Mouse (Mus musculus) midbrain, postnatal 0 days (tissue): ENCODE data around the gene Cdkn2d. TPM values are rescaled to one million over a fixed set of nuclear protein-coding genes. Genes with fewer than 3 reads are reported as not detected.
"Not testable (repeated sequence)": the region's sequence is repeated elsewhere in the genome, so short reads cannot be mapped to it uniquely, and the experiment has no call there.

Experiments
- ATAC-seq: fragments of 200-750 bp; cut with Nextera tagmentation; 2 replicates; pipeline ENCODE4 v1.8.0; 2017; ENCODE audit warnings: moderate number of reproducible peaks, mild to moderate bottlenecking, moderate TSS enrichment, moderate library complexity; ENCODE audit not compliant: low FRiP score
- DNase-seq: peaks from one replicate; pipeline ENCODE4 v3.0.0-alpha.2; 2015; ENCODE audit warnings: low spot score
- H3K27ac ChIP-seq: fragments of 300-500 bp; sonication (generic); 2 replicates; pipeline ENCODE4 v1.5.1; 2014; ENCODE audit warnings: low read depth, mild to moderate bottlenecking, low read length, mixed read lengths
- H3K27me3 ChIP-seq: fragments of 300-500 bp; sonication (generic); 2 replicates; pipeline ENCODE4 v1.6.1; 2014; ENCODE audit warnings: low read length, control low read depth, mixed read lengths; ENCODE audit not compliant: insufficient read depth
- H3K36me3 ChIP-seq: fragments of 300-500 bp; sonication (generic); 2 replicates; pipeline ENCODE4 v1.6.1; 2014; ENCODE audit warnings: low read length, control low read depth, mixed read lengths; ENCODE audit not compliant: insufficient read depth
- H3K4me1 ChIP-seq: fragments of 300-500 bp; sonication (generic); 2 replicates; pipeline ENCODE4 v1.6.1; 2014; ENCODE audit warnings: mild to moderate bottlenecking, control low read depth, antibody characterized with exemption, low read length, mixed read lengths; ENCODE audit not compliant: insufficient read depth
- H3K4me2 ChIP-seq: fragments of 300-500 bp; sonication (generic); 2 replicates; pipeline ENCODE4 v1.6.1; 2014; ENCODE audit warnings: low read depth, mild to moderate bottlenecking, low read length, mixed read lengths; ENCODE audit not compliant: poor library complexity, severe bottlenecking
- H3K4me3 ChIP-seq: fragments of 300-500 bp; sonication (generic); 2 replicates; pipeline ENCODE4 v1.5.1; 2014; ENCODE audit warnings: low read depth, mild to moderate bottlenecking, low read length, moderate library complexity
- H3K9ac ChIP-seq: fragments of 300-500 bp; sonication (generic); replicated peaks from 2 replicates; pipeline ENCODE4 v1.6.1; 2014; ENCODE audit warnings: mild to moderate bottlenecking, low read length, moderate library complexity, mixed read lengths; ENCODE audit not compliant: poor library complexity, severe bottlenecking
- H3K9me3 ChIP-seq: fragments of 300-500 bp; sonication (generic); 2 replicates; pipeline ENCODE4 v1.6.1; 2016; ENCODE audit warnings: low read length, control low read depth
- CTCF ChIP-seq: IDR thresholded peaks from 2 replicates; pipeline ENCODE4 v1.5.1; 2016; ENCODE audit warnings: antibody characterized with exemption, mild to moderate bottlenecking
- WGBS: fragments of 180-500 bp; shearing (Covaris S2); extraction: QIAGEN DNeasy Blood & Tissue Kit; methylation state at CpG from one replicate; pipeline ENCODE4 v1.1.7; 2014; 5-methylcytosine and 5-hydroxymethylcytosine counted together
- polyA plus RNA-seq: library from polyadenylated mRNA; unstranded; fragments of >200 nt; fragmentation: Nextera tagmentation; extraction: Ambion mirVana; gene quantifications from 2 replicates; pipeline ENCODE4 v1.2.1, GENCODE M21; 2015
- total RNA-seq: library from RNA; depleted of rRNA; stranded (reverse); fragments of >200 nt; gene quantifications from 2 replicates; pipeline ENCODE4 v1.2.3, GENCODE M21; 2014

The Cdkn2d gene
- total and polyA plus RNA-seq, 2 experiments from 2014 or later: 126 to 141 TPM

DNA sequence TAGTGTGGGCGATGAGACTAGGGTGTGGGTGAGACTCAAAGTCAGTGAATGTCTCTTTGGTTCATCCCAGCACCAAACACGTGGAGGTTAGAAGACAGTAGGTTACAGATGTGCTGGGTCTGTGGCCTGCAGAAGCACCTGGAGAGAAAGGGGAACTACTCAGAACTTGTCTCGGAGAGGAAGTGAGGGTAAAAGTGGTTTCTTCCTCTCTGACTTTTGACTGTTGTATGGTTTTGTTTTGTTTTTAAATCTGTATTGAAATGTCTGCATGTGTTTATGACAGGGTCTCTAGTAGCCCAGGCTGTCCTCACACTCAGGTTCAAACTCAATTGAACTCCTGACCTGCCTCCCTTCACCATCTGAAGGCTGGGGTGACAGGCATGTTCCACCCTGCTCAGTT lies 36.8 kb upstream of the Cdkn2d start:
- H3K9me3 ChIP-seq: no peaks in the 10 kb centered on the region
- no peak overlapping the region for H3K4me2 ChIP-seq
- no peak overlapping the region for H3K27ac ChIP-seq
- H3K36me3 ChIP-seq: no peaks in the 10 kb centered on the region
- no peak for DNase-seq
- no peak for ATAC-seq
- no peaks in the 10 kb centered on the region for H3K27me3 ChIP-seq
- no peak overlapping the region for H3K4me3 ChIP-seq
- H3K9ac ChIP-seq: no peak overlapping the region
- no peak for TF ChIP-seq CTCF
- H3K4me1 ChIP-seq: no peaks in the 10 kb centered on the region
- WGBS: 81% methylated on average over 3 of the region's 3 CpGs

DNA sequence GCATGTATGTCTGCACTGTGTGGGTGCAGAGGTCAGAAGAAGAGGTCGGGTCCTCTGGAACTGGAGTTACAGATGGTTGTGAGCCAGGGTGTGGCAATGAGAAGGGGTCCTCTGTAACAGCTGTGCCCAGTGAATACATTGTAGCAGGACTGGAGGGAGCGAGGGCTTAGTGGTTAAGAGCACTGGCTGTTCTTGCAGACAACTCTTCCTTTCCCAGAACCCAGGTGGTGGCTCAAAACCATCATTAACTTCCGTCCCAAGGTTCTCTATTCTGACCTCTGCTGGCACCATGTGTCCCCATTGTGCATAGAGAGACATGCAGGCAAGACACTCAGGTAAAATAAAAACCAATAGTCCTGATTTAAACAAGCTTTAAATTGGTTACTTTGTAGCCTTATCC lies 36.4 kb upstream of the Cdkn2d start:
- Histone ChIP-seq H3K9me3 (no peaks in the 10 kb centered on the region), H3K36me3 (no peaks in the 10 kb centered on the region), H3K4me3 (no peak overlapping the region), H3K4me2 (no peak overlapping the region), H3K4me1 (no peaks in the 10 kb centered on the region), H3K27me3 (no peaks in the 10 kb centered on the region), H3K27ac (no peak overlapping the region), H3K9ac (no peak overlapping the region)
- WGBS: 73% methylated on average over 3 of the region's 3 CpGs
- no peak for TF ChIP-seq CTCF
- DNase-seq (no peak), ATAC-seq (no peak)

DNA sequence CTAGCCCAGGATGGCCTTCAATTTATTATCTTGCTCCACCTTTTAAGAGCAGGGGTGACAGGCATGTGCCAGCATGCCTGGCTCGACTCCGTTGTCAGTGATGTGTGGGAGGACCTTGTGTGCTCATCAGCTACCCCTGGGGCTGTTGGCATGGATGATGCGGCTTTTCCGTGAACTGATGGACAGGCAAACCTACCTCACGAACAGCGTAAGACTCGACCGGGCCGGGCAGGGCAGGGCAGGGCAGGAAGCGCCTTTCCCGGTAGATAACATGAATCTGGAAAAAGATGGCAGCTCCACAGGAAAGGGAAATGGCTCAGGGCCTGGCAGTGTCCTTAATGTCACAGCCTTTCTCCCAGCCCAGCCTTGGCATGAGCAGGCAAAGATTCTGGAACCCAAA lies 33.1 kb upstream of the Cdkn2d start:
- ATAC-seq: no peak
- 91% methylated on average over 11 of the region's 11 CpGs for WGBS
- no peak for TF ChIP-seq CTCF
- Histone ChIP-seq H3K27ac (no peak overlapping the region), H3K4me2 (no peak overlapping the region), H3K4me1 (peaks cover 6% of the 10 kb centered on the region; the same call in 1 of the 2 replicates), H3K36me3 (no peaks in the 10 kb centered on the region), H3K27me3 (no peaks in the 10 kb centered on the region), H3K4me3 (no peak overlapping the region), H3K9me3 (no peaks in the 10 kb centered on the region), H3K9ac (no peak overlapping the region)
- no peak for DNase-seq

DNA sequence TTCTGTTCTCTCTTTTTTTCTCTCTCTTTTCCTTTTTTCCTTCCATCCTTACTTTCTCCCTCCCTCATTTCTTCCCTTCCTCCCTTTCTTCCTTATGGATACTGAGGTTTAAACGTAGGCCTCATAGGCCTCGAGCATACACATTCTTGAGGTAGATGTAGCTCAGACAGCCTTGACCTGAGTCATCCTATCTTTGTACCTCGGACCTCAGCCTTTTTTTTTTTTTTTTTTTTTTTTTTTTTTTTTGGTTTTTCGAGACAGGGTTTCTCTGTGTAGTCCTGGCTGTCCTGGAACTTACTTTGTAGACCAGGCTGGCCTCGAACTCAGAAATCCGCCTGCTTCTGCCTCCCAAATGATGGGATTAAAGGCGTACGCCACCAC lies 31.7 kb upstream of the Cdkn2d start:
- H3K4me2 ChIP-seq, H3K36me3 ChIP-seq, H3K27ac ChIP-seq, H3K9me3 ChIP-seq, DNase-seq, H3K27me3 ChIP-seq, H3K4me3 ChIP-seq, H3K9ac ChIP-seq, ATAC-seq, H3K4me1 ChIP-seq: not testable (repeated sequence)
- 0 out of 2 replicates have a peak, but pooled peaks have one; percentile 0 for TF ChIP-seq CTCF
- WGBS: 85% methylated on average over 8 of the region's 8 CpGs

GRCm38 (mm10) chr9:21322211-21322916 lies 31.2 kb upstream of the Cdkn2d start:
- no peaks in the 10 kb centered on the region for H3K27me3 ChIP-seq
- H3K4me3 ChIP-seq: no peak overlapping the region
- no peak for DNase-seq
- H3K27ac ChIP-seq: no peak overlapping the region
- no peak overlapping the region for H3K4me2 ChIP-seq
- no peaks in the 10 kb centered on the region for H3K36me3 ChIP-seq
- H3K9me3 ChIP-seq: no peaks in the 10 kb centered on the region
- H3K4me1 ChIP-seq: peaks cover 6% of the 10 kb centered on the region; the same call in 1 of the 2 replicates
- H3K9ac ChIP-seq: peak overlapping the region; percentile 20; the same call in 1 of the 2 replicates
- WGBS: 85% methylated on average over 19 of the region's 19 CpGs
- ATAC-seq: no peak
- 0 out of 2 replicates have a peak, but pooled peaks have one; percentile 16 for TF ChIP-seq CTCF

DNA sequence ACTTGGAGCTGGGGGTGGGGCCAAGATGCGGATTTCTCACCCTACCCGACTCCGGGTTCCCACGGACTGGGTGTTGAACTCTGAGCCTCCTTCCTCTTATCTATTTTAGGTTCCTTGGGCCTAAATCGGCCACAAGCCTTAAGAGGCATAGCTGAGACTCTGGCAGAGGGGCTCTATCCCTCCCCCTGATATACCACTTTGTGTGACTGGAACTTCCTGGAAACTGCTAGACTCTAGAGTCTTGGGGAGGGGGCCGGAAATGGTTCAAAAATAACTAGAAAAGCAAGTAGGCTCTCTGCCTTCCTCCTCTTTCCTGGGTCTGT lies 30.3 kb upstream of the Cdkn2d start:
- peak overlapping the region; percentile 81 for H3K4me2 ChIP-seq
- H3K36me3 ChIP-seq: no peaks in the 10 kb centered on the region
- H3K27me3 ChIP-seq: no peaks in the 10 kb centered on the region
- ATAC-seq: no peak
- H3K4me3 ChIP-seq: peak overlapping the region; percentile 61
- peak overlapping the region; percentile 67 for H3K9ac ChIP-seq
- WGBS: 19% methylated on average over 6 of the region's 6 CpGs
- H3K9me3 ChIP-seq: no peaks in the 10 kb centered on the region
- no peak overlapping the region for H3K27ac ChIP-seq
- peaks cover 6% of the 10 kb centered on the region; the same call in 1 of the 2 replicates for H3K4me1 ChIP-seq
- DNase-seq: no peak
- TF ChIP-seq CTCF: no peak
